Mouse (Mus musculus) limb, embryonic 10.5 days (tissue): Measurements from ENCODE around the gene Hist1h2ah. TPM values are rescaled to one million over a fixed set of nuclear protein-coding genes. Genes with fewer than 3 reads are reported as not detected.
A peak's percentile ranks its signal among the peaks of the same experiment; 100 is the strongest.
"Not testable (repeated sequence)": the region's sequence is repeated elsewhere in the genome, so short reads cannot be mapped to it uniquely, and the experiment has no call there.

Source experiments
- DNase-seq: peaks from one replicate; pipeline ENCODE4 v3.0.0-alpha.2; 2017; ENCODE audit warnings: low spot score
- H3K27ac ChIP-seq: fragments of 300-500 bp; sonication (generic); 2 replicates; pipeline ENCODE4 v1.5.1; 2016; ENCODE audit warnings: mild to moderate bottlenecking
- H3K27me3 ChIP-seq: fragments of 300-500 bp; sonication (generic); 2 replicates; pipeline ENCODE4 v1.6.1; 2016; ENCODE audit warnings: low read depth, mild to moderate bottlenecking; ENCODE audit not compliant: poor library complexity, severe bottlenecking
- H3K36me3 ChIP-seq: fragments of 300-500 bp; sonication (generic); 2 replicates; pipeline ENCODE4 v1.6.1; 2016; ENCODE audit warnings: mild to moderate bottlenecking, moderate library complexity
- H3K4me1 ChIP-seq: fragments of 300-500 bp; sonication (generic); 2 replicates; pipeline ENCODE4 v1.6.1; 2016
- H3K4me3 ChIP-seq: fragments of 300-500 bp; sonication (generic); 2 replicates; pipeline ENCODE4 v1.5.1; 2016; ENCODE audit warnings: mild to moderate bottlenecking, moderate library complexity
- H3K9me3 ChIP-seq: fragments of 300-500 bp; sonication (generic); replicated peaks from 2 replicates; pipeline ENCODE4 v1.6.1; 2016; ENCODE audit warnings: mild to moderate bottlenecking
- WGBS: fragments of 180-500 bp; shearing (Covaris S2); methylation state at CpG from one replicate; pipeline ENCODE4 v1.1.7; 2016; 5-methylcytosine and 5-hydroxymethylcytosine counted together
- polyA plus RNA-seq: library from polyadenylated mRNA; unstranded; fragments of >200 nt; fragmentation: Nextera tagmentation; extraction: Ambion mirVana; gene quantifications from 2 replicates; pipeline ENCODE4 v1.2.1, GENCODE M21; 2016

The Hist1h2ah gene
- 7.3 and 8.5 TPM in 2 replicates for polyA plus RNA-seq

- DNase-seq = peak; percentile 81
- 0% methylated on average over 29 of the region's 69 CpGs for WGBS
- Histone ChIP-seq H3K27ac (peak within 1 kb of the TSS; percentile 95), H3K4me1 (peaks cover 14% of the 10 kb centered on the region; the same call in 1 of the 2 replicates), H3K4me3 (peak within 1 kb of the TSS; percentile 55)
- H3K36me3 ChIP-seq, H3K27me3 ChIP-seq, H3K9me3 ChIP-seq: not testable (repeated sequence)
These were observed at the start of gene Hist1h2ah, which contains the start of gene Hist1h2bk for GRCm38 (mm10) chr13:22035267-22036148. TSS of gene Hist1h2ah (minus strand) at chr13:22035568. TSS of gene Hist1h2bk (plus strand) at chr13:22035870.

GRCm38 (mm10) chr13:22084140-22084539 lies 48.8 kb upstream of the Hist1h2ah start, which contains the start of gene Vmn1r188:
TSS of gene Vmn1r188 (plus strand) at chr13:22084440.
- not testable (repeated sequence) for H3K36me3 ChIP-seq, H3K4me1 ChIP-seq, H3K4me3 ChIP-seq, H3K27ac ChIP-seq, DNase-seq, H3K27me3 ChIP-seq, H3K9me3 ChIP-seq
- WGBS = 86% methylated on average over 1 of the region's 1 CpGs

- no peak overlapping the region for H3K27ac ChIP-seq
- no peak for DNase-seq
- no peaks in the 10 kb centered on the region for H3K4me1 ChIP-seq
- H3K4me3 ChIP-seq = no peak overlapping the region
- no peaks in the 10 kb centered on the region for H3K36me3 ChIP-seq
- no peaks in the 10 kb centered on the region for H3K27me3 ChIP-seq
- 53% methylated on average over 1 of the region's 1 CpGs for WGBS
- H3K9me3 ChIP-seq = no peaks in the 10 kb centered on the region
These were observed 28.1 kb upstream of the Hist1h2ah start for GRCm38 (mm10) chr13:22063468-22063867.

- Histone ChIP-seq H3K36me3 (no peaks in the 10 kb centered on the region), H3K4me1 (no peaks in the 10 kb centered on the region), H3K27me3 (no peaks in the 10 kb centered on the region), H3K4me3 (no peak overlapping the region), H3K27ac (no peak overlapping the region), H3K9me3 (no peaks in the 10 kb centered on the region)
- DNase-seq = no peak
- WGBS = 89% methylated on average over 1 of the region's 1 CpGs
These were observed 26.1 kb upstream of the Hist1h2ah start for GRCm38 (mm10) chr13:22061422-22061821.

- Histone ChIP-seq H3K4me1 (peaks cover 8% of the 10 kb centered on the region), H3K9me3 (no peaks in the 10 kb centered on the region), H3K27ac (no peak overlapping the region), H3K36me3 (no peaks in the 10 kb centered on the region), H3K4me3 (no peak overlapping the region), H3K27me3 (no peaks in the 10 kb centered on the region)
- WGBS = 88% methylated on average over 1 of the region's 1 CpGs
- no peak for DNase-seq
These were observed 18.4 kb upstream of the Hist1h2ah start for GRCm38 (mm10) chr13:22053754-22054153.

GRCm38 (mm10) chr13:22051523-22051859 lies 16.1 kb upstream of the Hist1h2ah start:
- Histone ChIP-seq H3K4me3 (peak overlapping the region; percentile 61), H3K9me3 (no peaks in the 10 kb centered on the region), H3K27ac (peak overlapping the region; percentile 87), H3K27me3 (no peaks in the 10 kb centered on the region), H3K4me1 (peaks cover 8% of the 10 kb centered on the region), H3K36me3 (no peaks in the 10 kb centered on the region)
- WGBS = 8% methylated on average over 5 of the region's 5 CpGs
- DNase-seq = no peak

- Histone ChIP-seq H3K36me3 (no peaks in the 10 kb centered on the region), H3K9me3 (no peaks in the 10 kb centered on the region), H3K4me1 (peaks cover 6% of the 10 kb centered on the region), H3K4me3 (peak overlapping the region; percentile 61), H3K27ac (peak overlapping the region; percentile 87), H3K27me3 (no peaks in the 10 kb centered on the region)
- peak; percentile 97 for DNase-seq
- WGBS = under 1% methylated on average over 52 of the region's 52 CpGs
These were observed 15.5 kb upstream of the Hist1h2ah start for GRCm38 (mm10) chr13:22050591-22051522.

GRCm38 (mm10) chr13:22049737-22050440 lies 14.5 kb upstream of the Hist1h2ah start:
- Histone ChIP-seq H3K27ac (peak overlapping the region; percentile 87), H3K4me3 (peak overlapping the region; percentile 61), H3K36me3 (no peaks in the 10 kb centered on the region), H3K27me3 (no peaks in the 10 kb centered on the region), H3K9me3 (no peaks in the 10 kb centered on the region), H3K4me1 (peaks cover 4% of the 10 kb centered on the region)
- peak; percentile 84 for DNase-seq
- WGBS = 3% methylated on average over 14 of the region's 14 CpGs

GRCm38 (mm10) chr13:22049041-22049440 lies 13.7 kb upstream of the Hist1h2ah start:
- Histone ChIP-seq H3K36me3 (no peaks in the 10 kb centered on the region), H3K4me3 (no peak overlapping the region), H3K4me1 (peaks cover 7% of the 10 kb centered on the region), H3K27me3 (no peaks in the 10 kb centered on the region), H3K27ac (no peak overlapping the region; the same call in 1 of the 2 replicates), H3K9me3 (no peaks in the 10 kb centered on the region)
- DNase-seq = no peak
- WGBS = 81% methylated on average over 2 of the region's 2 CpGs

- WGBS = 68% methylated on average over 2 of the region's 2 CpGs
- DNase-seq = no peak
- H3K4me3 ChIP-seq = no peak overlapping the region
These were observed 9.9 kb upstream of the Hist1h2ah start for GRCm38 (mm10) chr13:22045311-22045710.

GRCm38 (mm10) chr13:22044432-22045155 lies 9.2 kb upstream of the Hist1h2ah start:
- H3K36me3 ChIP-seq = no peaks in the 10 kb centered on the region
- WGBS = 92% methylated on average over 6 of the region's 6 CpGs
- H3K27ac ChIP-seq = peak overlapping the region; percentile 82; the same call in 1 of the 2 replicates
- no peaks in the 10 kb centered on the region for H3K27me3 ChIP-seq
- H3K4me1 ChIP-seq = peaks cover 6% of the 10 kb centered on the region; the same call in 1 of the 2 replicates
- no peaks in the 10 kb centered on the region for H3K9me3 ChIP-seq
- H3K4me3 ChIP-seq = peak overlapping the region; percentile 48
- DNase-seq = no peak

More at GRCm38 (mm10) chr13:22045311-22045710, 9.9 kb upstream of the Hist1h2ah start:
- H3K9me3 ChIP-seq = no peaks in the 10 kb centered on the region
- H3K27ac ChIP-seq = no peak overlapping the region
- H3K27me3 ChIP-seq = no peaks in the 10 kb centered on the region
- H3K4me1 ChIP-seq = peaks cover 9% of the 10 kb centered on the region
- no peaks in the 10 kb centered on the region for H3K36me3 ChIP-seq
